Mouse (Mus musculus): ENCODE results near the gene Foxn4. TPM values are rescaled to one million over a fixed set of nuclear protein-coding genes. Genes with fewer than 3 reads are reported as not detected.

Gene Foxn4
- not detected in 2 replicates for polyA plus RNA-seq (2015; fragmentation: Nextera tagmentation; extraction: Ambion mirVana)

DNA sequence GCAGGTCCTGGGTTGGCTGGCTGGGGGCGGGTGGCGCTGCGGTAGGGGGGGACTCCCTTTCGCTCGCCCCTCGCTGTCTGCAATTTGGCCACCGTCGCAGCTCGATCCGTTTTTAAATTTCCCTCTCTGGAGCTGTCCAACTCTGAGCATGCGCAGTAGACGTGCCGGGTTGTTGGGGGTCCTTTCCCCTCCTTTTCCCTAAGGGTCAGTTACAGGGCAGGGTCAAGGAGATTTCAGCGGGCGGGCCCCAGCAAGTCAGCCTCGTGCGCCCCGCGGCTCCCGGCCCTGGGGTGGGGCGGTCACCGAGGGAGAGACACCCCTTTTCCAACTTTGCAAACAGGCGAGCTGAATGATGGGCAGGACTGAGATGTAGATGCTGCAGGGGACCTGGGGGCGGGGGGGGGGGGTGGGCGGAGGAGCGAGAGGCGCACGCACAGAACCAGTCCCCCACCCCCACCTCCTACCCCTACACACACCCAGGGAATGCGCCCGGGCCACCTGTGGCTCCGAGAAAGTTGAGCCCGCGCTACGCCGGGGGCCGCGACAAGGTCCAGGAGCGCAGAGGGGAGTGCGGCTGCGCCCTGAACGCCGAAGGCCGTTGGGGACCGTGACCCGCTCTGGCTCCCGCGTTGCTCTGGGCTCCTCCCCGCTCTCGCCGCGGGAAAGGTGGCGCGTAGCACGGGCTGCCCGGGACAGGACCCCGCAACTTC is at the start of gene Foxn4:
Foxn4 (minus strand) TSS at position 115 of the 710 bp plus-strand sequence.
- Histone ChIP-seq H3K27ac (ENCODE audit: low read depth, low read length) (no peak within 1 kb of the TSS), H3K4me2 (replicated peaks; ENCODE audit: low read depth) (peak within 1 kb of the TSS; percentile 49), H3K4me1 (replicated peaks; ENCODE audit: control insufficient read depth, insufficient read depth, low read length) (no peaks in the 10 kb centered on the region), H3K4me3 (ENCODE audit: low read depth, low read length) (peak within 1 kb of the TSS; percentile 27), H3K9me3 (ENCODE audit: control insufficient read depth) (no peaks in the 10 kb centered on the region), H3K9ac (ENCODE audit: low read depth, low read length) (no peak within 1 kb of the TSS), H3K36me3 (ENCODE audit: control insufficient read depth, insufficient read depth) (no peaks in the 10 kb centered on the region), H3K27me3 (replicated peaks; ENCODE audit: control insufficient read depth, insufficient read depth, low read length) (peaks cover 69% of the 10 kb centered on the region)
- no peak for ATAC-seq
- TF ChIP-seq CTCF (IDR thresholded peaks at IDR 0.05; ENCODE audit: low read depth): no peak
- under 1% methylated on average over 39 of the region's 56 CpGs for whole genome bisulfite sequencing

DNA sequence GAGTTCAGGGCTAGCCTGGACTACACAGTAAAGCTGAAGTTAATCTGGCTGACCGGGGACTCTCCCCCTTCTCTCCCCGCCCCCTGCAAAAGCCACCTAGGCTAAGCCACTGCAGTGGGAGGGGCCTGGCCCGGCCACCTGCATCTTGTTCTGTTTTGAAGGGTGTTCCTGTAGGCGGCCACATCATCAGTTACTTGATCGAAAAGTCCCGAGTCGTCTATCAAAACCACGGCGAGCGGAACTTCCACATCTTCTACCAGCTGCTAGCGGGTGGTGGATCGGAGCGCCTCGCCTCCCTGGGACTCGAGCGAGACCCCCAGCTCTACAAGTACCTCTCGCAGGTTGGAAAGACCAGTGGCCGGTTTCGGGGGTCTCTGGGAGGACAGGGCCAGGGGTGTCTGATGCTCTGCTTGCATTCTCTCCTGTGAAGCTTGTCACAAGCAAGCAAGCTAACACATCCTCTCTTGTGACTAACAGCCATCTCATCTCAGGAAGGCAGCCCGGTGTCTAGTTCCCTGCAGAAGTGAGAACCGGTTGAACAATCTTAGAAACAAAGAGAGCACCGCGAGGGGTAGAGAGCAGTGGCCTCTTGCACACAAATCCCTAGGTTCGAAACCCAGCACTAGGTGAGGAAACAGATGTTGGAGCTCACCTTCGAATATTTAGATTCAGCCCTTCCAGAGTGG is 49.6 kb upstream of the Foxn4 start:
- Histone ChIP-seq H3K4me1 (replicated peaks; ENCODE audit: control insufficient read depth, insufficient read depth, low read length) (no peaks in the 10 kb centered on the region), H3K9ac (ENCODE audit: low read depth, low read length) (no peak overlapping the region), H3K9me3 (ENCODE audit: control insufficient read depth) (no peaks in the 10 kb centered on the region), H3K4me3 (ENCODE audit: low read depth, low read length) (no peak overlapping the region), H3K27ac (ENCODE audit: low read depth, low read length) (no peak overlapping the region), H3K36me3 (ENCODE audit: control insufficient read depth, insufficient read depth) (no peaks in the 10 kb centered on the region), H3K4me2 (replicated peaks; ENCODE audit: low read depth) (no peak overlapping the region), H3K27me3 (replicated peaks; ENCODE audit: control insufficient read depth, insufficient read depth, low read length) (no peaks in the 10 kb centered on the region)
- ATAC-seq: no peak; the same call in 1 of the 2 replicates
- TF ChIP-seq CTCF (IDR thresholded peaks at IDR 0.05; ENCODE audit: low read depth): no peak
- WGBS: 57% methylated on average over 25 of the region's 25 CpGs

DNA sequence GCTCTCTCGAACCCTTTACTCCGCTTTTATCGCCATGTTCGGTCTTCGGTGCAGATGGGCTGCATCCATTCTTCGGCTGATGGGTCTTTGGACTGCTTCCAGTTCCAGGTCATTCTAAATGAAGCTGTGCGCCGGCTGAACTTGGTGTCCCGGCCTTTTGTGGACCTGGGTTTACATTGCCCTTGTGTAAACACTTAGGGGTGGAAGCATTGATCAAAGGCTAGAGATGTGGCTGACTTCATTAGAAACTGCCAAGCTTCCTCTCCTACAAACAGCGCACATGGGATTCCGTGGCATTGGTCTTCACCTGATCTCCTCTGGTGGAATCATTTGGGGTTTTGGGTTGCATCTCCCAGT is 36.1 kb upstream of the Foxn4 start:
- H3K9me3 ChIP-seq (ENCODE audit: control insufficient read depth): no peaks in the 10 kb centered on the region
- 27% methylated on average over 11 of the region's 11 CpGs for WGBS
- H3K36me3 ChIP-seq (ENCODE audit: control insufficient read depth, insufficient read depth): no peaks in the 10 kb centered on the region
- H3K4me1 ChIP-seq (replicated peaks; ENCODE audit: control insufficient read depth, insufficient read depth, low read length): no peaks in the 10 kb centered on the region; the same call in 1 of the 2 replicates
- no peak for TF ChIP-seq CTCF (IDR thresholded peaks at IDR 0.05; ENCODE audit: low read depth)
- peak overlapping the region; percentile 56 for H3K4me2 ChIP-seq (replicated peaks; ENCODE audit: low read depth)
- ATAC-seq: no peak
- no peak overlapping the region for H3K4me3 ChIP-seq (ENCODE audit: low read depth, low read length)
- no peaks in the 10 kb centered on the region for H3K27me3 ChIP-seq (replicated peaks; ENCODE audit: control insufficient read depth, insufficient read depth, low read length)
- H3K27ac ChIP-seq (ENCODE audit: low read depth, low read length): no peak overlapping the region
- H3K9ac ChIP-seq (ENCODE audit: low read depth, low read length): no peak overlapping the region

DNA sequence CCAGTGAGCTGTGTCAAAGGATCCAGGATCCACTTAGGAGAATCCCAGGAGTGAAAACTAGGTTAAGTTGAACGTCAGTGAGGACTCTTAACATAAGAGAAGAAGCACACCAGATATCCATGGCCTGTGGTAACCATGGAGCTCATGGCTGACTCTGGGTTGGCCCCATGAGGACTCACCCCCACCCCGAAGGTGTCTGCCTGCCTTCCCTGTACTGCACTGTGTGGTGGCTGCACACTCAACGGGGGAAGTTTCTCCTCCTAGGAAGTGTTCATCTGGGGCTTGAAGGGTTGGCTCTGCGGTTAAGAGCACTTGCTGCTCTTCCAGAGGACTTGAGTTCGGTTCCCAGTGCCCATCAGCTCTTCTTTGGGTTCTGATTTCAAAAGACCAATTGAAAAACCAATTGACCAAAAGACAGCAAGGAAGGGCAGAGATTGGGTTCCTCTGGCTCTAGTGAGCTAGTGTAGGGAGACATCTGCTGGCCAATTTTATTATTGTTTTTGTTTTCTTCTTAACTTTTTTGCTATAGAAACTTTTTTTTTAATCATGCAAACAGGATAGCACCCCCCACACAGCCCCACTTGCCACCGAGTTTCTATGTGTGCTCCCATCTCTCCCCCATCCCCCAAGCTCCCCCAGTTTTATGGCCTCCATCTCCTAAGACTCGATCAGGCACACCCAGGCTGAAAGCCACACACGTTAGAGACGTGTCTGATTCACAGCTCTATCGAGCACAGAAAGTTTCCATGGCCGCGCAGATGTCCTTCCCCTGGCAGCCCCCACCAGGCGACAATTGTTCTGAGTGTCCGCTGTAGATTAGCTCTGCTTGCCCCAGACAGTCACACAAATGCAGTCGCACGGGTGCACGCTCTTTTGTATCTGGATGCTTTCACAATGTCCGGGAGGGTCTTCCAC is 35.4 kb upstream of the Foxn4 start:
- peak; percentile 80 for TF ChIP-seq CTCF (IDR thresholded peaks at IDR 0.05; ENCODE audit: low read depth)
- 30% methylated on average over 18 of the region's 18 CpGs for WGBS
- no peak for ATAC-seq
- Histone ChIP-seq H3K27me3 (replicated peaks; ENCODE audit: control insufficient read depth, insufficient read depth, low read length) (no peaks in the 10 kb centered on the region), H3K36me3 (ENCODE audit: control insufficient read depth, insufficient read depth) (no peaks in the 10 kb centered on the region), H3K9ac (ENCODE audit: low read depth, low read length) (no peak overlapping the region), H3K4me1 (replicated peaks; ENCODE audit: control insufficient read depth, insufficient read depth, low read length) (no peaks in the 10 kb centered on the region; the same call in 1 of the 2 replicates), H3K27ac (ENCODE audit: low read depth, low read length) (no peak overlapping the region), H3K4me2 (replicated peaks; ENCODE audit: low read depth) (peak overlapping the region; percentile 56), H3K4me3 (ENCODE audit: low read depth, low read length) (0 out of 2 replicates have a peak overlapping the region, but pooled peaks have one; percentile 17), H3K9me3 (ENCODE audit: control insufficient read depth) (no peaks in the 10 kb centered on the region)

DNA sequence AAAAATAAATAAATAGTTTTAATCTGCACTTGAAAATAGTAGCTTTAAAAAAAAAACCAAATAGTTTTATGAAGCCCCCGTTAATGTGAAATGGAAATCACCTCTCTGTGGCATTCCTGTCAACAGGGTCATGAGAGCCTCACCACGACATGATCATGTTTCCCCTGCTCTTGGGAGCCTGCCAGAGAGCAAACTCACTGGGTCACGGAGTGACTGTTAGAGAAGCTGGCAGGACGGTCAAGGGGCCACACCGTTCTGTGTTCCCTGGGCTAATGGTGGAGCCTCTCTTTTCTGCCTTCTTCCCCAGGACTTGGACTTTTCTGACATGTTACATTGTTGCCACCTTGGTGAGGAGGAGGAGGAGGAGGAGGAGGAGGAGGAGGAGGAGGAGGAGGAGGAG is 32.9 kb upstream of the Foxn4 start:
- Histone ChIP-seq H3K9ac (ENCODE audit: low read depth, low read length) (no peak overlapping the region), H3K4me1 (replicated peaks; ENCODE audit: control insufficient read depth, insufficient read depth, low read length) (no peaks in the 10 kb centered on the region; the same call in 1 of the 2 replicates), H3K27me3 (replicated peaks; ENCODE audit: control insufficient read depth, insufficient read depth, low read length) (no peaks in the 10 kb centered on the region; the same call in 1 of the 2 replicates), H3K4me3 (ENCODE audit: low read depth, low read length) (no peak overlapping the region), H3K9me3 (ENCODE audit: control insufficient read depth) (no peaks in the 10 kb centered on the region), H3K4me2 (replicated peaks; ENCODE audit: low read depth) (no peak overlapping the region), H3K36me3 (ENCODE audit: control insufficient read depth, insufficient read depth) (no peaks in the 10 kb centered on the region), H3K27ac (ENCODE audit: low read depth, low read length) (no peak overlapping the region)
- no peak for ATAC-seq
- no peak for TF ChIP-seq CTCF (IDR thresholded peaks at IDR 0.05; ENCODE audit: low read depth)
- WGBS: 55% methylated on average over 5 of the region's 5 CpGs

DNA sequence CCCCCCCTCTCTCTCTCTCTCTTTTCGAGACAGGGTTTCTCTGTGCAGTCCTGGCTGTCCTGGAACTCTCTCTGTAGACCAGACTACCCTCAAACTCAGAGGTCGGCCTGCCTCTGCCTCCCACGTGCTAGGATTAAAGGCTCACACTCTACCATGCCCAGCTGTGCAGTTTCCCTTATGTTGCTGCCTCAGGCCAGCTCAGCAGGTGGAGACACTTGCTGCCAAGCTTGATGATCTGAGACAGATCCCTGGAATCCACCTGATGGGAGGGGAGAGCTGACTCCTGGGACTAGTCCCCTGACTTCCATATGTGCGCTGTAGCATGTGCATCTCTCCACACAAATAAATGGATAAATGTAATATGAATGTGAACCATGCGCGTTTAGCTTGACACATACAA is 29.6 kb upstream of the Foxn4 start:
- no peak for TF ChIP-seq CTCF (IDR thresholded peaks at IDR 0.05; ENCODE audit: low read depth)
- ATAC-seq: no peak
- H3K9me3 ChIP-seq (ENCODE audit: control insufficient read depth): no peaks in the 10 kb centered on the region
- no peak overlapping the region for H3K4me3 ChIP-seq (ENCODE audit: low read depth, low read length)
- no peaks in the 10 kb centered on the region for H3K4me1 ChIP-seq (replicated peaks; ENCODE audit: control insufficient read depth, insufficient read depth, low read length)
- H3K36me3 ChIP-seq (ENCODE audit: control insufficient read depth, insufficient read depth): no peaks in the 10 kb centered on the region
- no peak overlapping the region for H3K9ac ChIP-seq (ENCODE audit: low read depth, low read length)
- H3K4me2 ChIP-seq (replicated peaks; ENCODE audit: low read depth): no peak overlapping the region
- H3K27ac ChIP-seq (ENCODE audit: low read depth, low read length): no peak overlapping the region
- WGBS: 76% methylated on average over 6 of the region's 6 CpGs
- H3K27me3 ChIP-seq (replicated peaks; ENCODE audit: control insufficient read depth, insufficient read depth, low read length): no peaks in the 10 kb centered on the region; the same call in none of the 2 replicates
